Mouse (Mus musculus): ENCODE measurements at regions not wholly inside any gene's neighbourhood (a gene's known extent, or its start where the extent isn't known, plus 50 kb on each side); places are given as distances from the start of the nearest gene placed in this dataset.

DNA sequence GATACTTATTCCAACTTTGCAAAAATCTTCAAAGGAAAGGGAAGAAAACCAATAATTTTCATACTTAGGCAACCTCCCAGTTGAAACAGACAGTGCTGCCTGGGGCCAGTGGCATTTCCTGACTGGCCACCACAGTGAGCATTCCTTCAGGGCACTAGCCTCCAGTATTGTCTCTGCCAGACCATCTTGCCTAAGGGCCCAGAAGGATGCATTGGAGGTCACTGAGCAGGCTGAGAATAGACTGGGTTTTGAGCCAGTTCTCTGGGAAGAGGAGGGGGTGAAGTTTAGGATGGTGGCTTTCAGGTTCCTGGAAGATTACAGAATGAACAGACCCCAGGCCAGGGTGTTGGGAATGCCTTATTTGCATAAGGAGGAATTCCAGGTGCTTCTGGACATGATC lies 95.3 kb upstream of the Tpm1 start:
- no peak for ATAC-seq (ENCODE audit: low FRiP score, low TSS enrichment)
- no peaks in the 10 kb centered on the region for H3K27me3 ChIP-seq (ENCODE audit: control insufficient read depth, insufficient read depth, low read length)
- no peak overlapping the region for H3K9ac ChIP-seq (ENCODE audit: low read depth, low read length)
- H3K4me1 ChIP-seq (ENCODE audit: control insufficient read depth, insufficient read depth, low read length), result peaks cover 3% of the 10 kb centered on the region; the same call in 1 of the 2 replicates
- no peak overlapping the region for H3K27ac ChIP-seq (ENCODE audit: low read depth, low read length)
- H3K9me3 ChIP-seq (ENCODE audit: control insufficient read depth, low read length), result no peaks in the 10 kb centered on the region
- H3K4me3 ChIP-seq (ENCODE audit: low read length), result no peak overlapping the region
- no peak overlapping the region for H3K4me2 ChIP-seq (replicated peaks; ENCODE audit: low read depth, low read length)
- no peaks in the 10 kb centered on the region for H3K36me3 ChIP-seq (ENCODE audit: control insufficient read depth, insufficient read depth, low read length)

DNA sequence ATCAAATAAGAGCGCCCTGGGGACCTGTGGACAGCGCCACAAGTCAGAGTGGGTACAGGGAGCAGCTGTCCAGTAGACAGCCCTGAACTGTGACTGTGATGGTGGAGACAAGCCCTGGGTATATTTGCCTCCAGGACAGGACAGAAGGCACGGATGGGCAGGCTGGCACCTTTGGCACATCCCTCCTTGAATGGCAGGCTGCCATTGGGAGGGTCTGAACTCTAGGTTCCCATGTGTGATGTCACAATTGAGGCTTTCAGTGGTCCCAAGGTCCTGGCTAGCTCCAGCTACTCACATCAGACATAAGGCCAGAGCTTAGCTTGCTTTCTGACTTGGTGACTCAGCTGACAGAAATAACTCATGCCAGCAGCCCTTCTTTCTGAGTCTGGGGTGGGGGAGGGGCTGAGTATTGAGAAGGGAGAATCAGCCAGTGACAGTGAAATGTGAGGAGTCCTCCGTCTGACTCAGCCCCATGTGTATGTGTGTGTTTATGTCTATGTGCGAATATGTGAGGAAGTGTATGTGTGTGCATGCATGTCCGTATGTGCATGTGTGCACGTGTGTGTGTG lies 91.2 kb upstream of the Tpm1 start:
- no peak overlapping the region for H3K27ac ChIP-seq (ENCODE audit: low read depth, low read length)
- no peaks in the 10 kb centered on the region for H3K9me3 ChIP-seq (ENCODE audit: control insufficient read depth, low read length)
- no peak overlapping the region for H3K9ac ChIP-seq (ENCODE audit: low read depth, low read length)
- WGBS, result 65% methylated on average over 7 of the region's 7 CpGs
- H3K36me3 ChIP-seq (ENCODE audit: control insufficient read depth, insufficient read depth, low read length), result no peaks in the 10 kb centered on the region
- peaks cover 16% of the 10 kb centered on the region for H3K4me1 ChIP-seq (ENCODE audit: control insufficient read depth, insufficient read depth, low read length)
- ATAC-seq (ENCODE audit: low FRiP score, low TSS enrichment), result peak; percentile 40; the same call in 1 of the 2 replicates
- no peak overlapping the region for H3K4me2 ChIP-seq (replicated peaks; ENCODE audit: low read depth, low read length)
- no peak overlapping the region for H3K4me3 ChIP-seq (ENCODE audit: low read length)
- H3K27me3 ChIP-seq (ENCODE audit: control insufficient read depth, insufficient read depth, low read length), result no peaks in the 10 kb centered on the region

DNA sequence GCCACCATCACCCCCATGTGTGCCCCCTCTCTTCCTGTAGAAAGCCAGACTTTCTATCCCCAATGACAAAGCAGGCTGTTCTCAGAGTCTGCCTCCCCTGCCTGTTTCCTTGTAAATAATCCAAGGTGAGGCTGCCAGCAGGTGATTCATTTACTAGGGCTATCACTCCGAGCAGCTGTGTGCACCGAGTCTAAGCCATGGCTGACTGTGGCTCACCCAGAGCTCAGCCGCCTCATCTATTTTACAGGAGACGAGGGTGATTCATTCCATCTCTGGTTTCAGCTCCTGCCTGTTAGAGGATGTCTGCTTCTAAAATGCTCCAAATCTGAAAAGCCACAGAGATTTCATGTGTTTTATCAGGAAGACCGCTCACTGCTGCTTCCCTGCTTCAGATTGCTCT lies 88.5 kb upstream of the Tpm1 start:
- Histone ChIP-seq H3K4me3 (ENCODE audit: low read length) (no peak overlapping the region), H3K36me3 (ENCODE audit: control insufficient read depth, insufficient read depth, low read length) (no peaks in the 10 kb centered on the region), H3K4me1 (ENCODE audit: control insufficient read depth, insufficient read depth, low read length) (peaks cover 16% of the 10 kb centered on the region), H3K4me2 (replicated peaks; ENCODE audit: low read depth, low read length) (no peak overlapping the region), H3K27ac (ENCODE audit: low read depth, low read length) (peak overlapping the region; percentile 37; the same call in 1 of the 2 replicates), H3K9ac (ENCODE audit: low read depth, low read length) (no peak overlapping the region), H3K9me3 (ENCODE audit: control insufficient read depth, low read length) (no peaks in the 10 kb centered on the region), H3K27me3 (ENCODE audit: control insufficient read depth, insufficient read depth, low read length) (no peaks in the 10 kb centered on the region)
- WGBS, result 23% methylated on average over 5 of the region's 5 CpGs
- 0 out of 2 replicates have a peak, but pooled peaks have one; percentile 37 for ATAC-seq (ENCODE audit: low FRiP score, low TSS enrichment)

DNA sequence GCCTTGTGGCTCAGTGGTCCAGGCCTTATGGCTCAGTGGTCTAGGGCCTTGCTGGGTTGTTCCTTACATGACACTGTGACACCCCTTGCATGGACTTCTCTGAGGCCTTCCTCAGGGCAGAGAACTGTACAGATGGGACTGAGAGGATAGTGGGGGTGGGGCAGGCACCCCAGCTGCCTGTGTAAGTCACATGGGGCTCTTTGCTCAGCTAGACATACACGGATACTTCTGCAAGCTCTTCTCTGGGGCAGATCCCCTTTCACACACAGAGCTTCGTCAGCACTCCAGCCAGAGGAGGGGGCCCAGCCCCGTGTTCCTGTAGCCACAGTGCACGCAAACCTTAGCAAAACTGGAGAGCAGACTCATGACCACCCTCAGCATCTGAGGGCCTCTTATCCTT lies 87.9 kb upstream of the Tpm1 start:
- no peak overlapping the region for H3K4me3 ChIP-seq (ENCODE audit: low read length)
- H3K4me1 ChIP-seq (ENCODE audit: control insufficient read depth, insufficient read depth, low read length), result peaks cover 16% of the 10 kb centered on the region
- H3K4me2 ChIP-seq (replicated peaks; ENCODE audit: low read depth, low read length), result no peak overlapping the region
- no peaks in the 10 kb centered on the region for H3K36me3 ChIP-seq (ENCODE audit: control insufficient read depth, insufficient read depth, low read length)
- WGBS, result 40% methylated on average over 4 of the region's 4 CpGs
- no peaks in the 10 kb centered on the region for H3K9me3 ChIP-seq (ENCODE audit: control insufficient read depth, low read length)
- peak overlapping the region; percentile 42; the same call in 1 of the 2 replicates for H3K9ac ChIP-seq (ENCODE audit: low read depth, low read length)
- ATAC-seq (ENCODE audit: low FRiP score, low TSS enrichment), result no peak
- H3K27ac ChIP-seq (ENCODE audit: low read depth, low read length), result peak overlapping the region; percentile 37; the same call in 1 of the 2 replicates
- no peaks in the 10 kb centered on the region for H3K27me3 ChIP-seq (ENCODE audit: control insufficient read depth, insufficient read depth, low read length)

DNA sequence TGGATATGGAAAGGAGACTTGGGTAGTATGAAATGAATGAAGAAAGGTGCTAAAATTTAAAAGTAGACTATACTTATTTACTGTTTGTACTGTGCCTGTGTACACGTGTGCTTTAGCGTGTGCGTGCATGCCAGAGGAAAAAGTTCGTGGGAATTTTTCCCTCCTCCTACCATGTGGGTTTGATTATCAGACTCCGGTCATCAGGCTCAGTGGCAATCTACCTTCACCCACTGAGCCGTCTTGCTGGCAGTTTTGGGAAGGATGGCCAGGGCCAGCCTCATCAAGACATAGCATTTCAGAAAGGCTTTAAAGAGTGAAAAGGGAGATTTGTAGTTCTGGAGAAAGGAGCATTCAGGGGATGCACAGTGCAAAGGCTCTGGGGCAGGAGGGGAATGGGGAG lies 87.0 kb upstream of the Tpm1 start:
- Histone ChIP-seq H3K9me3 (ENCODE audit: control insufficient read depth, low read length) (no peaks in the 10 kb centered on the region), H3K9ac (ENCODE audit: low read depth, low read length) (no peak overlapping the region), H3K4me3 (ENCODE audit: low read length) (no peak overlapping the region), H3K27me3 (ENCODE audit: control insufficient read depth, insufficient read depth, low read length) (no peaks in the 10 kb centered on the region), H3K27ac (ENCODE audit: low read depth, low read length) (no peak overlapping the region), H3K36me3 (ENCODE audit: control insufficient read depth, insufficient read depth, low read length) (no peaks in the 10 kb centered on the region), H3K4me1 (ENCODE audit: control insufficient read depth, insufficient read depth, low read length) (peaks cover 16% of the 10 kb centered on the region), H3K4me2 (replicated peaks; ENCODE audit: low read depth, low read length) (no peak overlapping the region)
- ATAC-seq (ENCODE audit: low FRiP score, low TSS enrichment), result no peak
- WGBS, result 93% methylated on average over 6 of the region's 6 CpGs

DNA sequence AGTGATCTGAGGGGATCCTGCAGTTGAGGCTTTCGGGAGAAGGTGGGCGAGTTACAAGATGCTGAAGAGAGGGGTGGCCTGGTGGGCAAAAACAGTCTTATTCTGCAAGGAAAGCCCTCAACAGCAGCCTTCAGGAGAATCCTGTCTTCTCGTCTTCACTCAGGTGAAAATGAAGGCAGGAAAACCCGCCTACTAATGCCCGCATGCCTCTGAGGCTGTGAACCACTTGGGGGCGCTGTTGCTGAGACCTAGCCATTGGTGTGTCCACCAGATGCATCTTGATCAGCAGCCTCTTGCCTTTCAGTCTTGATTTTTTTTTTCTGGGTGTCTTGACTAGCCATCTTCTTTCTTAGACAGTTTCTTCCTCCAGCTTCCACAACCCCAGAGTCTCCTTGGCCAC lies 85.2 kb upstream of the Tpm1 start:
- H3K27ac ChIP-seq (ENCODE audit: low read depth, low read length), result no peak overlapping the region
- no peak overlapping the region for H3K4me2 ChIP-seq (replicated peaks; ENCODE audit: low read depth, low read length)
- ATAC-seq (ENCODE audit: low FRiP score, low TSS enrichment), result no peak
- WGBS, result 83% methylated on average over 6 of the region's 6 CpGs
- no peak overlapping the region for H3K4me3 ChIP-seq (ENCODE audit: low read length)
- H3K9ac ChIP-seq (ENCODE audit: low read depth, low read length), result no peak overlapping the region
- no peaks in the 10 kb centered on the region for H3K36me3 ChIP-seq (ENCODE audit: control insufficient read depth, insufficient read depth, low read length)
- H3K27me3 ChIP-seq (ENCODE audit: control insufficient read depth, insufficient read depth, low read length), result no peaks in the 10 kb centered on the region
- H3K4me1 ChIP-seq (ENCODE audit: control insufficient read depth, insufficient read depth, low read length), result peaks cover 13% of the 10 kb centered on the region
- no peaks in the 10 kb centered on the region for H3K9me3 ChIP-seq (ENCODE audit: control insufficient read depth, low read length)

DNA sequence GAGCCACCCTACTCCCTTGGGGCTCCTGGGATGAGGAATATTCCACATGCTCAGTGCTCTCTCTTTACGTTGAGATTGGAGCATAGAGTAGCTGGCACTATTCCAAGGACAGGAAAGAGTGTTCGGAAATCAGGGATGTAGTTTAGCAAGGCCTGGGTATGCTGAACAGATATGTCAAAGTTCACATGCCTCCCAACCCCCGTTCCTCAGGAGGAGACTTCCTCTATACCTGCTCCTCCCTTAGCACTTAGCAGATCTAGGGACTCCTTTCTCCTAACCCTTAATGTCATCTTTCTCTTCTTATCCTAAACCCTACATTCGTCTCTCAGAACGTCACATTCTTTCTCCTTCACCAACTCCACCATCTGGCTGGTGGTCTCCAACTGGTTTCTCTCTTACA lies 83.2 kb upstream of the Tpm1 start:
- H3K27me3 ChIP-seq (ENCODE audit: control insufficient read depth, insufficient read depth, low read length), result no peaks in the 10 kb centered on the region
- H3K9ac ChIP-seq (ENCODE audit: low read depth, low read length), result no peak overlapping the region
- no peak for ATAC-seq (ENCODE audit: low FRiP score, low TSS enrichment)
- no peaks in the 10 kb centered on the region for H3K36me3 ChIP-seq (ENCODE audit: control insufficient read depth, insufficient read depth, low read length)
- H3K9me3 ChIP-seq (ENCODE audit: control insufficient read depth, low read length), result no peaks in the 10 kb centered on the region
- H3K4me3 ChIP-seq (ENCODE audit: low read length), result no peak overlapping the region
- H3K27ac ChIP-seq (ENCODE audit: low read depth, low read length), result no peak overlapping the region
- H3K4me1 ChIP-seq (ENCODE audit: control insufficient read depth, insufficient read depth, low read length), result peaks cover 7% of the 10 kb centered on the region
- H3K4me2 ChIP-seq (replicated peaks; ENCODE audit: low read depth, low read length), result no peak overlapping the region
- WGBS, result 62% methylated on average over 5 of the region's 5 CpGs

DNA sequence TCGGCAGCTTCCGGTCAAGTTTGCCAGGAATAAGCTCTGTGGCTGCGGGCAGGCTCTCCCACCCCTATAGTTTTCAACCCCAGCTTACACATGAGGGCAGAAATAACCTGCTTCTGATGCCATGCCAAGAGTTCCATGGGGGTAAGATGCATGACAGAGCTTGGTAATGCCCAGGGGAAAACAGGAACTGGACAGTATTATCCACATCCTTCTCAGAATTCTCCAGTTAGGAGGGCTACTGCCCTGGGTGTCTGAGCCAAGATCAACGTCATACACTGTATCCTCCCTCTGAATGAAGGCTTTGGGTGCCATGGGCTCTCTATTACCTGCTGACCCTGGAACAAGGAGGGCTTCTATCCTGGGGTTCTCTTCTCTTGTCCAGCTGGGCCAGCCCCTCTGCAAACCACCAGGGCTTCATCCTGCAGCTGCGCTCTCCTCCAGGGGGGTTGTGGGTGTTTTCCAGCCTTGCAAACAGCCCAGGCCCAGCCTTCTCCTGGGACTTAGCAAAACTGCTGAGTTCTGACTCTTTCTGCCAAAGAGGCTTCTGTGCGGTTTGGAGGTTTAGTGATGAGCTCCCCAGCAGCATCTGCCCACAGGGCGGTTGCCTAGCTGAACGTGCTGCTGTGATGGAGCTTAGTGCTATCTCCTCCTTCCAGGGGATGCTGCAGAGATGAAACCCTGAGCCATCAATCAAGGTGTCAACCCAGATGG lies 81.7 kb upstream of the Tpm1 start:
- H3K9me3 ChIP-seq (ENCODE audit: control insufficient read depth, low read length), result no peaks in the 10 kb centered on the region
- H3K36me3 ChIP-seq (ENCODE audit: control insufficient read depth, insufficient read depth, low read length), result no peaks in the 10 kb centered on the region
- no peak overlapping the region for H3K9ac ChIP-seq (ENCODE audit: low read depth, low read length)
- no peaks in the 10 kb centered on the region for H3K27me3 ChIP-seq (ENCODE audit: control insufficient read depth, insufficient read depth, low read length)
- WGBS, result 77% methylated on average over 8 of the region's 8 CpGs
- no peak overlapping the region for H3K4me2 ChIP-seq (replicated peaks; ENCODE audit: low read depth, low read length)
- no peaks in the 10 kb centered on the region for H3K4me1 ChIP-seq (ENCODE audit: control insufficient read depth, insufficient read depth, low read length)
- H3K4me3 ChIP-seq (ENCODE audit: low read length), result no peak overlapping the region
- no peak for ATAC-seq (ENCODE audit: low FRiP score, low TSS enrichment)
- H3K27ac ChIP-seq (ENCODE audit: low read depth, low read length), result no peak overlapping the region

DNA sequence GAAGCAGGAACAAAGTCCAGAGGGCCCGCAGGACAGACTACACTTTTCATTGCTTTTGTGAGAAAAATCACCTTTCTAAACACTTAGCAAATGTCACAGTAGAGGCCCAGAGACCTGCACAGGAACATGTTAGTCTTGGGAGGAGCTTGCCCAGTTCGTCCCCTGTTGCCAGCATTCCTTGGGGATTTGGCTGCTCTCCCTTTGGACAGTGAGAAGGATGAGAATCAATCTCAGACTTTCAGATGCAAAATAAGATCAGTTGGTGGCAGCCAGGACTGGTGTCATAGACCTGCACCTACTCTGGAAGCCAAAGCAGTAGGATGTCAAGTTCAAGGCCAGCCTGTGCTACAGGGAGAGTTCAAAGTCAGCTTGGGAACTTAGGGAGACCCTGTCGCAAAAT lies 80.7 kb upstream of the Tpm1 start:
- Histone ChIP-seq H3K4me2 (replicated peaks; ENCODE audit: low read depth, low read length) (no peak overlapping the region), H3K36me3 (ENCODE audit: control insufficient read depth, insufficient read depth, low read length) (no peaks in the 10 kb centered on the region), H3K27ac (ENCODE audit: low read depth, low read length) (no peak overlapping the region), H3K9ac (ENCODE audit: low read depth, low read length) (no peak overlapping the region), H3K27me3 (ENCODE audit: control insufficient read depth, insufficient read depth, low read length) (no peaks in the 10 kb centered on the region), H3K9me3 (ENCODE audit: control insufficient read depth, low read length) (no peaks in the 10 kb centered on the region), H3K4me3 (ENCODE audit: low read length) (no peak overlapping the region), H3K4me1 (ENCODE audit: control insufficient read depth, insufficient read depth, low read length) (no peaks in the 10 kb centered on the region)
- no peak for ATAC-seq (ENCODE audit: low FRiP score, low TSS enrichment)
- WGBS, result 86% methylated on average over 3 of the region's 3 CpGs
